Mouse (Mus musculus): ENCODE data around the gene Rab3a. TPM values are rescaled to one million over a fixed set of nuclear protein-coding genes. Genes with fewer than 3 reads are reported as not detected.

Gene Rab3a
- total and polyA plus RNA-seq, 3 experiments = 4.6 to 11.4 (median 10.8) TPM

DNA sequence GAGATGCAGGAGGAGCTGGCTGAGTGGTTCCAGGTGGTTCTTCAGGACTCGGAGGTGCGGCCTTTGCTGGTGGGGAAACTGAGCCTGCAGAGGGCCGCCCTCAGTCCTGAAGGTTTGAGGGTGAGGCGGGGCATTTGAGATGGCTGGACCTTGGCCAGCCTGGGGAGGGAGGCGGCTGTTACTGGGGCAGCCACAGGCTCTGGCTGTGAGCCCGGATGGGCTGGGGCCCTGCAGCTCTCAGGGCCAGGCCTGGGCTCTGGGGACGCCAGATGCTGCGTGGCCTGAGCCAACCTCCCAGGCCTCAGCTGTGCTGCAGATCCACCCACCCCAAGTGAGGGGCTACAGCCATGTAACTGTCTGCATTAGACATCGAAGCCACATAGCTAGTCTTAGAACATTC, 19.4 kb downstream of the Rab3a start:
- Histone ChIP-seq H3K36me3 (replicated peaks) (peaks cover 82% of the 10 kb centered on the region), H3K27me3 (ENCODE audit: insufficient read depth, low read length) (no peaks in the 10 kb centered on the region; the same call in 1 of the 2 replicates), H3K4me3 (ENCODE audit: low read depth, low read length) (peak overlapping the region; percentile 13; the same call in 1 of the 2 replicates), H3K9me3 (replicated peaks) (no peaks in the 10 kb centered on the region), H3K4me1 (ENCODE audit: insufficient read depth, low read depth, low read length) (peaks cover 91% of the 10 kb centered on the region)
- TF ChIP-seq CTCF (IDR thresholded peaks at IDR 0.05; ENCODE audit: low read depth, low read length) (no peak), GATA1 (IDR thresholded peaks at IDR 0.05; ENCODE audit: borderline replicate concordance, low read length) (no peak), POLR2AphosphoS5 (IDR thresholded peaks at IDR 0.05; ENCODE audit: insufficient replicate concordance, low read depth, low read length) (no peak), TAL1 (conservative IDR thresholded peaks at IDR 0.05; ENCODE audit: low read depth, low read length) (no peak), GATA2 (IDR thresholded peaks at IDR 0.05; ENCODE audit: borderline replicate concordance, low read depth, low read length) (no peak)
- no peak for ATAC-seq (ENCODE audit: extremely low read depth, insufficient number of reproducible peaks, low FRiP score, poor library complexity, severe bottlenecking)
- no peak for DNase-seq (ENCODE audit: low spot score)

DNA sequence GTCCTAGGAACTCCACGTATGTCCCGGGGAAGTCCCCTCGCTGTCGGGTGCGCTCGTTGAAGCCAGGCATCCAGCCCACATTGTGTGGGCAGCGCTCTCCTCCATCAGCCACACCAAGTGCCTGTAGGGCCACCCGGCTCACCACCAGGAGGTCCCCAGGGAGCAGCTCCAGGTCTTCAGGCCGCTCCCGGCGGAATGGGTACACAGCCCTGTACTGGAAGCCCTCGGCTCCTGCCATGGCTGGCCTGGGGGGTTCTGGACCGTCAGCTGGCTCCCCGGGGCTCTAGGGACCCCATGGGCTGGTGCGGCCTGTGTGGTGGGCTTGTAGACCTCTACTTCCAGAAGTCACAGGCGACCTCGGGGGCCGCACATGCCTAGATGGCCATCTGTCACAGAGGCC, 20.3 kb downstream of the Rab3a start:
- DNase-seq (ENCODE audit: low spot score) (no peak), ATAC-seq (ENCODE audit: extremely low read depth, insufficient number of reproducible peaks, low FRiP score, poor library complexity, severe bottlenecking) (no peak)
- Histone ChIP-seq H3K4me1 (ENCODE audit: insufficient read depth, low read depth, low read length) (peaks cover 91% of the 10 kb centered on the region), H3K27me3 (ENCODE audit: insufficient read depth, low read length) (no peaks in the 10 kb centered on the region), H3K4me3 (ENCODE audit: low read depth, low read length) (peak overlapping the region; percentile 41; the same call in 1 of the 2 replicates), H3K36me3 (replicated peaks) (peaks cover 82% of the 10 kb centered on the region), H3K9me3 (replicated peaks) (no peaks in the 10 kb centered on the region)
- no peak for TF ChIP-seq CTCF (IDR thresholded peaks at IDR 0.05; ENCODE audit: low read depth, low read length)
- TF ChIP-seq TAL1 (conservative IDR thresholded peaks at IDR 0.05; ENCODE audit: low read depth, low read length) = no peak
- no peak for TF ChIP-seq POLR2AphosphoS5 (IDR thresholded peaks at IDR 0.05; ENCODE audit: insufficient replicate concordance, low read depth, low read length)
- TF ChIP-seq GATA1 (IDR thresholded peaks at IDR 0.05; ENCODE audit: borderline replicate concordance, low read length) = no peak
- TF ChIP-seq GATA2 (IDR thresholded peaks at IDR 0.05; ENCODE audit: borderline replicate concordance, low read depth, low read length) = no peak

DNA sequence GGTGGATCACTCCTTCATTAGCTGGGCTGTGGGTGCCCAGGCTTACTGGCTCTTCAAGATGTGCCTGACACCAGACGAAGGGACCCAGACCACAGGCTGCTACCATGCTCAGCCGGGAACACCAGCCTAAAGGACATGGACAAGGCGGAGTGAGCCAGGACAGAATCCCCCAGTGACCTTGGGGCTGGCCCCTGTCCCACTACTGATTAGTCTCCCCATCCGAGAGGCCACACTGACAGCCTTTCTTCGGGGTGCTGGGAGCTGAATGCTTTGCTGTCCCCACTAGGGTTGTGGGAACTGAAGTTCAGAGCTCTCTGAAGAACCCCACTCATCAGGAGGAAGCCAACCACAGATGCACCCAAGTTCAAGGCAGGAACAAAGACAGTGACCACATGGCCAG, 20.7 kb downstream of the Rab3a start:
- Histone ChIP-seq H3K4me1 (ENCODE audit: insufficient read depth, low read depth, low read length) (peaks cover 92% of the 10 kb centered on the region), H3K9me3 (replicated peaks) (no peaks in the 10 kb centered on the region), H3K36me3 (replicated peaks) (peaks cover 82% of the 10 kb centered on the region), H3K4me3 (ENCODE audit: low read depth, low read length) (peak overlapping the region; percentile 97; the same call in 1 of the 2 replicates), H3K27me3 (ENCODE audit: insufficient read depth, low read length) (no peaks in the 10 kb centered on the region)
- TF ChIP-seq TAL1 (conservative IDR thresholded peaks at IDR 0.05; ENCODE audit: low read depth, low read length) = no peak
- no peak for TF ChIP-seq GATA2 (IDR thresholded peaks at IDR 0.05; ENCODE audit: borderline replicate concordance, low read depth, low read length)
- no peak for TF ChIP-seq POLR2AphosphoS5 (IDR thresholded peaks at IDR 0.05; ENCODE audit: insufficient replicate concordance, low read depth, low read length)
- no peak for TF ChIP-seq GATA1 (IDR thresholded peaks at IDR 0.05; ENCODE audit: borderline replicate concordance, low read length)
- TF ChIP-seq CTCF (IDR thresholded peaks at IDR 0.05; ENCODE audit: low read depth, low read length) = no peak
- DNase-seq (ENCODE audit: low spot score) = no peak
- ATAC-seq (ENCODE audit: extremely low read depth, insufficient number of reproducible peaks, low FRiP score, poor library complexity, severe bottlenecking) = no peak

DNA sequence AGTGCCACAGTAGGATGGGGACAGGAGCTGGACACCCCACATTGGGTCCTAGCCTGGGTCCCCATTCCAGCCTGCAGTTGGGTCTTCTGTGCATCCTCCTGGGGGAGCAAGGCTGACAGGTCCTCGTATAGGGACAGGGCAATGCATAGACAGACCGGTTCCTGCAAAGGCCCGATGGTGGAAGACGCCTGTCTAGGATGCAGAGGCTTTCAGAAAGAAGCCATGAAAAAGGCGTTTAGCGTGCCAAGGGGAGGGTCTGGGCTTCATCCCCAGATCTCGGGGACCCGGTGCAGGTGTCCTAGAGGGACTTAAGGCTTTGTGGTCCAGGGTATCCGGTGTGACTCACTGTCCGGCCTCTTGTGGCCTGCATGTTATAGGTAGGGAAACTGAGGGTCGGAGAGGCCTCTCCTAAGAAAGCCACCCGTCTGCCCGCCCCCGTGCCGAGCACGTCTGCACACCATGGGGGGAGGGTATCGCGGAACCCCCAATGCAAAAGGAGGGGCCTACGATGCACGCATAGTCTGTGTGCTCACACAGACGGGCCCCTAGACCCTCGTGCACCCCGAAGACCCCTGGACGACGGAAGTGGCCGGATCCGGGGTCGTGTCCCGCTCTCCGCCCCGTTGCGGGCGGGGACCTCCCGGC, 21.5 kb downstream of the Rab3a start:
- peaks cover 93% of the 10 kb centered on the region for H3K4me1 ChIP-seq (ENCODE audit: insufficient read depth, low read depth, low read length)
- no peaks in the 10 kb centered on the region for H3K9me3 ChIP-seq (replicated peaks)
- DNase-seq (ENCODE audit: low spot score) (no peak), ATAC-seq (ENCODE audit: extremely low read depth, insufficient number of reproducible peaks, low FRiP score, poor library complexity, severe bottlenecking) (no peak)
- TF ChIP-seq POLR2AphosphoS5 (IDR thresholded peaks at IDR 0.05; ENCODE audit: insufficient replicate concordance, low read depth, low read length) (no peak), CTCF (IDR thresholded peaks at IDR 0.05; ENCODE audit: low read depth, low read length) (no peak), GATA1 (IDR thresholded peaks at IDR 0.05; ENCODE audit: borderline replicate concordance, low read length) (no peak), TAL1 (conservative IDR thresholded peaks at IDR 0.05; ENCODE audit: low read depth, low read length) (no peak), GATA2 (IDR thresholded peaks at IDR 0.05; ENCODE audit: borderline replicate concordance, low read depth, low read length) (no peak)
- peak overlapping the region; percentile 97 for H3K4me3 ChIP-seq (ENCODE audit: low read depth, low read length)
- no peaks in the 10 kb centered on the region for H3K27me3 ChIP-seq (ENCODE audit: insufficient read depth, low read length)
- H3K36me3 ChIP-seq (replicated peaks) = peaks cover 82% of the 10 kb centered on the region

DNA sequence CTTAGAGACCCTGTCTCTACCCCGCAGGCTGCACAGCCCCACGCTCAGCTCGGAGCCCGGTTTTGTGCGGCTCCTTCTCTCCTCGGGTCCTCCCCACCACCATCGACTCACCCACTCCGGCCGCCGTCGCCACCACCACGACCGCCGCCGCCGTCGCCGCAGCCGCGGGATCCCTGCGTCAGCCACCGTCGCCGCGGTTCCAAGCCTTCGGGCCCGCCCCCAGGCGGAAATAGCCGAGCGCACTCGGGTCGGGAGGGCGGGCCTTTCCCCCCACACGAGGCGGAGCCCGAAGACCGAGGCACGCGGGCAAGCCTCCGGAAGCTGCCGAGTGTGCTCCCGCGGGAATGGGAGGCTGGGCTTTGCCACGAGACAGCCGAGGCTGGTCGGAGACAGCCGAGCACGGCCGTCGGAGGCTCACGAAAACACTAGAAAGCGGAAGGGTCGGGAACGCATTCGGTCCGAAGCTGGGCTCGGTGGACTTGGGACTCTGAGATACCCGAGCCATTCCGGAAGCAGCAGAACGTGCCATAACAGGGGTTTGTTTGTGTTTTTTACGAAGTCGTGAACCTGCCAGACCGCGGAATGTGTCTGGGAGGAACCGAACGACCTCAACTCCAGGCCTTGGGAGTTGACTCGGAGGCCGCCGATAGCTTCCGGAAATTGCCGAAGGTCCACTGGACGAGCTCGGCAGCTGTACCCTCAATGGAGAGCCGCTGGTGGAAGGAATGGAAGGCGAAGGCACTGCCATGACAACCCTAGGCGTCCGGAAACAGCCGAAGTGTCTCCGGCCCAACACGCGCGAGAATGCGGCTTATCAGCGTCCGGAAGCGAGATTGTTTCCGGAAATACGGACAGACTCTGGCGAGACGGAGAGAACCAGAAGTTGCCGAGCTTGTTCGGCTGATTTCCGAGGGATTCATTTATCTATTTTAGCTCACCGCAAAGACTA, 22.3 kb downstream of the Rab3a start, which contains the start of gene Pik3r2:
TSS of gene Pik3r2 (minus strand) at position 218 of the 949 bp plus-strand sequence.
- H3K36me3 ChIP-seq (replicated peaks) = peaks cover 82% of the 10 kb centered on the region

DNA sequence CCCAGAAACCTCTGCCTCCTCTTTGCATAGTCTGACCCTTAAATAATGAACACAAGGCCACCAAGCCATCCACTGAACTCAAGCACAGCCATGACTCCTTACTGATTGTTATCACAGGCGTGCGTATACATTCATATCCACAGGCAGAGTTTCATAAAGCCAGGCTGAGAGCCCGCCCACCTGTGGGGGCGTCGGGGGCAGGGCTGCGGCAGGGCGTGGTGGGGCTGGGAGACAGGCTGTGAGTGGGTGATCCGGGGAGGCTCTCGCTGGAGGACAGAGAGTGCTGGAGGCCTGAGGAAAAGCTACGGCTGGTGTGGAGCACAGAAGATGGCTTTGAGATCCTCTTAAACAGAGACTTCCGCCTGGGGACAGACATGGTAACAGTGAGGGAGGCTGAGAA, 25.6 kb downstream of the Rab3a start:
- Histone ChIP-seq H3K36me3 (replicated peaks) (peaks cover 79% of the 10 kb centered on the region), H3K4me1 (ENCODE audit: insufficient read depth, low read depth, low read length) (peaks cover 66% of the 10 kb centered on the region), H3K9me3 (replicated peaks) (no peaks in the 10 kb centered on the region), H3K4me3 (ENCODE audit: low read depth, low read length) (peak overlapping the region; percentile 65; the same call in 1 of the 2 replicates), H3K27me3 (ENCODE audit: insufficient read depth, low read length) (no peaks in the 10 kb centered on the region)
- ATAC-seq (ENCODE audit: extremely low read depth, insufficient number of reproducible peaks, low FRiP score, poor library complexity, severe bottlenecking) (no peak), DNase-seq (ENCODE audit: low spot score) (no peak)
- TF ChIP-seq POLR2AphosphoS5 (IDR thresholded peaks at IDR 0.05; ENCODE audit: insufficient replicate concordance, low read depth, low read length) (no peak), GATA2 (IDR thresholded peaks at IDR 0.05; ENCODE audit: borderline replicate concordance, low read depth, low read length) (no peak), TAL1 (conservative IDR thresholded peaks at IDR 0.05; ENCODE audit: low read depth, low read length) (no peak), GATA1 (IDR thresholded peaks at IDR 0.05; ENCODE audit: borderline replicate concordance, low read length) (no peak), CTCF (IDR thresholded peaks at IDR 0.05; ENCODE audit: low read depth, low read length) (no peak)

More for the DNA sequence above, 22.3 kb downstream of the Rab3a start, which contains the start of gene Pik3r2:
- H3K9me3 ChIP-seq (replicated peaks) = no peaks in the 10 kb centered on the region
- no peaks in the 10 kb centered on the region for H3K27me3 ChIP-seq (ENCODE audit: insufficient read depth, low read length)
- peak; percentile 82 for ATAC-seq (ENCODE audit: extremely low read depth, insufficient number of reproducible peaks, low FRiP score, poor library complexity, severe bottlenecking)
- H3K4me1 ChIP-seq (ENCODE audit: insufficient read depth, low read depth, low read length) = peaks cover 90% of the 10 kb centered on the region
- peak within 1 kb of the TSS; percentile 97 for H3K4me3 ChIP-seq (ENCODE audit: low read depth, low read length)
- DNase-seq (ENCODE audit: low spot score) = peak; percentile 87
- no peak for TF ChIP-seq GATA2 (IDR thresholded peaks at IDR 0.05; ENCODE audit: borderline replicate concordance, low read depth, low read length)
- TF ChIP-seq POLR2AphosphoS5 (IDR thresholded peaks at IDR 0.05; ENCODE audit: insufficient replicate concordance, low read depth, low read length) = no peak; the same call in 1 of the 2 replicates
